Mouse (Mus musculus) kidney, postnatal 36 days (tissue): ENCODE data around the gene Tmigd3.
A peak's percentile ranks its signal among the peaks of the same experiment; 100 is the strongest.

ENCODE experiments used
- DNase-seq, 2 experiments: peaks; one replicate each; pipeline ENCODE4 v3.0.0; 2021 to 2022; ENCODE audit warnings: mixed read lengths in 2 of 2

The Tmigd3 gene

GRCm38 (mm10) chr3:105951348-105951747 lies 80.6 kb downstream of the Tmigd3 start:
- no peak for DNase-seq

- no peak for DNase-seq
Measured at GRCm38 (mm10) chr3:105957235-105957634, 86.5 kb downstream of the Tmigd3 start.

- DNase-seq, result no peak
Measured at GRCm38 (mm10) chr3:105958204-105958603, 87.5 kb downstream of the Tmigd3 start.

- peak; percentile 97 to 98 for DNase-seq
Measured at GRCm38 (mm10) chr3:105958974-105959580, 88.4 kb downstream of the Tmigd3 start, which contains the start of gene Wdr77. TSS of gene Wdr77 (plus strand) at chr3:105959369.

- peak in 1 of 2 experiments; percentile 6 for DNase-seq
Measured at GRCm38 (mm10) chr3:105959585-105959984, 88.9 kb downstream of the Tmigd3 start.

GRCm38 (mm10) chr3:105959999-105960398 lies 89.3 kb downstream of the Tmigd3 start, which contains the start of gene Atp5f1:
TSS of gene Atp5f1 (minus strand) at chr3:105960099.
- DNase-seq, result no peak

- DNase-seq, result peak; percentile 4 to 32
Measured at GRCm38 (mm10) chr3:105960700-105961099, 90.0 kb downstream of the Tmigd3 start.

GRCm38 (mm10) chr3:105971831-105972446 lies 101.2 kb downstream of the Tmigd3 start:
- DNase-seq, result no peak

GRCm38 (mm10) chr3:105973411-105973810 lies 102.7 kb downstream of the Tmigd3 start, which contains the start of gene Ovgp1:
TSS of gene Ovgp1 (plus strand) at chr3:105973711.
- DNase-seq, result no peak
